Mouse (Mus musculus): ENCODE data around the gene Esrrg.

The Esrrg gene

GRCm38 (mm10) chr1:188261903-188262682 lies 653.5 kb downstream of the Esrrg start, which contains the start of gene Ush2a:
Ush2a (plus strand) TSS chr1:188262023.
- no peak for DNase-seq (ENCODE audit: low spot score in 2 of 2)

Data from urinary bladder, postnatal 4 days (tissue).